Mouse (Mus musculus) v-Abl transformed pro-B cells (cell line): ENCODE measurements around the gene Myom1.

Experiments
- in situ Hi-C, 2 experiments: fragments of 400-800 bp; cut with MboI; formaldehyde crosslinking; loops; one replicate each; pipeline ENCODE4 v1.15.1; 2025; ENCODE audit not compliant: unreplicated experiment in 2 of 2

The Myom1 gene

GRCm38 (mm10) chr17:71125519-71125918, 123.1 kb downstream of the Myom1 start:
- in situ Hi-C loops, result no loop called here

- in situ Hi-C loops, result no loop called here
These were observed 123.6 kb downstream of the Myom1 start for GRCm38 (mm10) chr17:71126001-71126400.

GRCm38 (mm10) chr17:71127464-71128110, 125.2 kb downstream of the Myom1 start:
- in situ Hi-C loops, result no loop called here

GRCm38 (mm10) chr17:71129489-71130261, 127.2 kb downstream of the Myom1 start:
- in situ Hi-C loops, result no loop called here

- in situ Hi-C loops, result no loop called here
These were observed 129.8 kb downstream of the Myom1 start for GRCm38 (mm10) chr17:71132221-71132620.

- in situ Hi-C loops, result no loop called here
These were observed 130.5 kb downstream of the Myom1 start for GRCm38 (mm10) chr17:71132856-71133439.

- in situ Hi-C loops, result no loop called here
These were observed 132.1 kb downstream of the Myom1 start for GRCm38 (mm10) chr17:71134441-71134955.

- in situ Hi-C loops, result no loop called here
These were observed 132.7 kb downstream of the Myom1 start for GRCm38 (mm10) chr17:71135108-71135507.

GRCm38 (mm10) chr17:71135866-71136265, 133.4 kb downstream of the Myom1 start:
- in situ Hi-C loops, result no loop called here

GRCm38 (mm10) chr17:71136384-71137333, 134.2 kb downstream of the Myom1 start:
- in situ Hi-C loops, result no loop called here

- in situ Hi-C loops, result no loop called here
These were observed 134.9 kb downstream of the Myom1 start for GRCm38 (mm10) chr17:71137334-71137721.

GRCm38 (mm10) chr17:71142068-71142467, 139.6 kb downstream of the Myom1 start:
- in situ Hi-C loops, result no loop called here

GRCm38 (mm10) chr17:71143155-71143554, 140.7 kb downstream of the Myom1 start:
- in situ Hi-C loops, result no loop called here

- in situ Hi-C loops, result no loop called here
These were observed 142.1 kb downstream of the Myom1 start for GRCm38 (mm10) chr17:71144322-71145116.

- in situ Hi-C loops, result no loop called here
These were observed 143.0 kb downstream of the Myom1 start for GRCm38 (mm10) chr17:71145248-71145961.

- in situ Hi-C loops, result no loop called here
These were observed 150.9 kb downstream of the Myom1 start for GRCm38 (mm10) chr17:71153356-71153755.

- in situ Hi-C loops, result no loop called here
These were observed 152.8 kb downstream of the Myom1 start for GRCm38 (mm10) chr17:71155271-71155670.

- in situ Hi-C loops, result no loop called here
These were observed 156.7 kb downstream of the Myom1 start for GRCm38 (mm10) chr17:71159152-71159567.

- in situ Hi-C loops, result no loop called here
These were observed 157.3 kb downstream of the Myom1 start for GRCm38 (mm10) chr17:71159720-71160119.
